Mouse (Mus musculus) kidney, adult 2 months (tissue): ENCODE measurements around the gene Fgfr1op2. TPM values are rescaled to one million over a fixed set of nuclear protein-coding genes. Genes with fewer than 3 reads are reported as not detected.
"Not testable (repeated sequence)": the region's sequence is repeated elsewhere in the genome, so short reads cannot be mapped to it uniquely, and the experiment has no call there.

Experiments used
- DNase-seq: peaks from one replicate; pipeline ENCODE4 v3.0.0; 2021
- H3K27ac ChIP-seq: fragments of 200-500 bp; 2 replicates; pipeline ENCODE4 v1.5.1; 2012; ENCODE audit warnings: low read depth, low read length, control low read depth, inconsistent platforms; ENCODE audit not compliant: insufficient read depth
- H3K27me3 ChIP-seq: fragments of 200-500 bp; replicated peaks from 2 replicates; pipeline ENCODE4 v1.6.1; 2012; ENCODE audit warnings: mild to moderate bottlenecking, moderate library complexity, low read length, inconsistent platforms; ENCODE audit not compliant: control insufficient read depth, insufficient read depth
- H3K36me3 ChIP-seq: fragments of 200-500 bp; 2 replicates; pipeline ENCODE4 v1.6.1; 2012; ENCODE audit warnings: mild to moderate bottlenecking, moderate library complexity, low read length, inconsistent platforms; ENCODE audit not compliant: control insufficient read depth, insufficient read depth
- H3K4me1 ChIP-seq: fragments of 200-500 bp; 2 replicates; pipeline ENCODE4 v1.6.1; 2011; ENCODE audit warnings: low read length; ENCODE audit not compliant: control insufficient read depth, insufficient read depth
- H3K4me3 ChIP-seq: fragments of 200-500 bp; 2 replicates; pipeline ENCODE4 v1.5.1; 2011; ENCODE audit warnings: mild to moderate bottlenecking, low read depth, low read length, control low read depth; ENCODE audit not compliant: insufficient read depth
- CTCF ChIP-seq: fragments of 200-500 bp; conservative IDR thresholded peaks from 2 replicates; pipeline ENCODE4 v1.5.1; 2011; ENCODE audit warnings: low read depth, mild to moderate bottlenecking, control low read depth, low read length, moderate library complexity, mixed read lengths; ENCODE audit not compliant: insufficient read depth, insufficient read length
- POLR2A ChIP-seq: fragments of 200-500 bp; IDR thresholded peaks from one replicate; pipeline ENCODE4 v1.6.1; 2011; ENCODE audit warnings: low read depth, low read length, control low read depth
- WGBS: fragments of 180-500 bp; shearing (Covaris S2); methylation state at CpG from one replicate; pipeline ENCODE4 v1.1.7; 2018; 5-methylcytosine and 5-hydroxymethylcytosine counted together
- polyA plus RNA-seq: library from polyadenylated mRNA; depleted of rRNA; stranded (reverse); fragments of >200 nt; gene quantifications from 2 replicates; pipeline ENCODE4 v1.2.3, GENCODE M21; 2012

Fgfr1op2 gene
- polyA plus RNA-seq, 1 experiment = 35.3 TPM

- H3K36me3 ChIP-seq = no peaks in the 10 kb centered on the region
- TF ChIP-seq POLR2A = no peak
- no peak for TF ChIP-seq CTCF
- DNase-seq = no peak
- H3K4me1 ChIP-seq = no peaks in the 10 kb centered on the region
- no peaks in the 10 kb centered on the region for H3K27me3 ChIP-seq
- H3K4me3 ChIP-seq = no peak overlapping the region
- H3K27ac ChIP-seq = no peak overlapping the region
- WGBS = 75% methylated on average over 4 of the region's 4 CpGs
Measured at GRCm38 (mm10) chr6:146538661-146539060, 38.3 kb upstream of the Fgfr1op2 start.

DNA sequence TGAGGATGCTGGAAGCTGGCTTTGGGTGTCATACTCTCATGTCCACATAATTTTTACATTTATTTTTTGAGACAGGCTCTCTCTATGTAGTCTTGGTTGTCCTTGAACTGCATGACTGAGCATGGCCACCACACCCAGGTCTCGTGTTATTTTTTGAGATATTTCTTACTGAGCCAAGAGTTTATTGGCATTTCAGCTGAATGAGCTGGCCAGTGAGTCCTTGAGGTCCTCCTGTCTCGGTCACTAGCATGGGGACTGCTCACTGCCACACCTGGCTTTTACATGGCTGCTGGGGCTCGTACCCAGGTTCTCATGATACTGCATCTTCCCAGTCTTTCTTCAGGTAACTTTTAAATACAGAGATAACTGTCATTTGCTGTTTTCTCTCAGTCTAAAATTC lies 36.6 kb upstream of the Fgfr1op2 start:
- no peak for TF ChIP-seq POLR2A
- TF ChIP-seq CTCF = no peak
- no peak overlapping the region for H3K4me3 ChIP-seq
- no peaks in the 10 kb centered on the region for H3K36me3 ChIP-seq
- no peaks in the 10 kb centered on the region for H3K27me3 ChIP-seq
- WGBS = 62% methylated on average over 3 of the region's 3 CpGs
- DNase-seq = no peak
- no peaks in the 10 kb centered on the region for H3K4me1 ChIP-seq
- no peak overlapping the region for H3K27ac ChIP-seq

GRCm38 (mm10) chr6:146544622-146545021 lies 32.4 kb upstream of the Fgfr1op2 start:
- no peak overlapping the region for H3K4me3 ChIP-seq
- H3K4me1 ChIP-seq = no peaks in the 10 kb centered on the region
- no peak for TF ChIP-seq CTCF
- TF ChIP-seq POLR2A = no peak
- H3K36me3 ChIP-seq = no peaks in the 10 kb centered on the region; the same call in 1 of the 2 replicates
- H3K27me3 ChIP-seq = no peaks in the 10 kb centered on the region
- no peak overlapping the region for H3K27ac ChIP-seq
- 88% methylated on average over 1 of the region's 1 CpGs for WGBS
- DNase-seq = no peak

DNA sequence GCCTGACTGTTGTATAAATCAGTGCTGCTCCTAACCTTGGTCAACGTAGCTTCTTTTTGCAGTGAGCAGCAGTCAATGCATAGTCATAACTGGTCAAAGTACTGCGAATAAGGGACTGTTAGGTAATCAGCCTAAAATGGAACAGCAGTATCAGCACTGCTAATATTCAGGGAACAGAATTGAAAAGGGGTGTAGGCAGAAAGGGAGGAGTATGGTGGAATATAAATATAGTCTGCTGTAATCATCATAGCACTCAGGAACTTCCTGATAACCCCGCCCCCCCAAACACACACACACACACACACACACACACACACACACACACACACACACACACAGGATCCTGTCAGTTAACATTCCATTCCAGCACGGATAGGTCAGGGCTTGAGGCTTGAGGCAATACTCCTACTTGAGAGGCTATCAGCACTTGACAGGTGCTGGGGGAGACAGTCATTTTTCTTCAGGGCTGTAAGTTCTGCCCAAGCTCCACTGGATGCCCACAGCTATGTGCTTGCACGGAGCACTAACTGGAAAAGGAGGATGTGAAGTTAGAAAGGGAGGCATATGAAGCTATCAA lies 31.6 kb upstream of the Fgfr1op2 start:
- 73% methylated on average over 5 of the region's 5 CpGs for WGBS
- Histone ChIP-seq H3K27ac (no peak overlapping the region), H3K36me3 (no peaks in the 10 kb centered on the region; the same call in 1 of the 2 replicates), H3K4me1 (no peaks in the 10 kb centered on the region), H3K27me3 (no peaks in the 10 kb centered on the region), H3K4me3 (no peak overlapping the region)
- DNase-seq = no peak
- no peak for TF ChIP-seq CTCF
- TF ChIP-seq POLR2A = no peak

GRCm38 (mm10) chr6:146550421-146550820 lies 26.6 kb upstream of the Fgfr1op2 start:
- no peaks in the 10 kb centered on the region for H3K27me3 ChIP-seq
- WGBS = 88% methylated on average over 2 of the region's 2 CpGs
- H3K4me3 ChIP-seq = no peak overlapping the region
- no peak overlapping the region for H3K27ac ChIP-seq
- H3K4me1 ChIP-seq = no peaks in the 10 kb centered on the region
- H3K36me3 ChIP-seq = peaks cover 4% of the 10 kb centered on the region
- TF ChIP-seq POLR2A (no peak), CTCF (no peak)
- no peak for DNase-seq

- Histone ChIP-seq H3K27me3 (no peaks in the 10 kb centered on the region), H3K4me1 (no peaks in the 10 kb centered on the region), H3K36me3 (peaks cover 7% of the 10 kb centered on the region), H3K27ac (no peak overlapping the region), H3K4me3 (no peak overlapping the region)
- TF ChIP-seq POLR2A (no peak), CTCF (no peak)
- no peak for DNase-seq
Measured at GRCm38 (mm10) chr6:146551326-146551725, 25.7 kb upstream of the Fgfr1op2 start.

DNA sequence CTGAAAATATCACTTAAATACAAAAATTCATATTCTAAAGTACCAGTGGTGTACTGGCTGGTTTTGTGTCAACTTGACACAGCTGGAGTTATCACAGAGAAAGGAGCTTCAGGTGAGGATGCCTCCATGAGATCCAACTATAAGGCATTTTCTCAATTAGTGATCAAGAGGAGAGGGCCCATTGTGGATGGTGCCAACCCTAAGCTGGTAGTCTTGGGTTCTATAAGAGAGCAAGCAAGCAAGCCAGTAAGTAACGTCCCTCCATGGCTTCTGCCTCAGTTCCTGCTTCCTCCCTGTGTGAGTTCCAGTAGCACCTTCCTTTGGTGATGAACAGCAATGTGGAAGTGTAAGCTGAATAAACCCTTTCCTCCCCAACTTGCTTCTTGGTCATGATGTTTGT lies 14.5 kb upstream of the Fgfr1op2 start:
- H3K27ac ChIP-seq, H3K4me1 ChIP-seq, DNase-seq, H3K27me3 ChIP-seq, H3K36me3 ChIP-seq, H3K4me3 ChIP-seq: not testable (repeated sequence)
- WGBS = 92% methylated on average over 1 of the region's 1 CpGs

DNA sequence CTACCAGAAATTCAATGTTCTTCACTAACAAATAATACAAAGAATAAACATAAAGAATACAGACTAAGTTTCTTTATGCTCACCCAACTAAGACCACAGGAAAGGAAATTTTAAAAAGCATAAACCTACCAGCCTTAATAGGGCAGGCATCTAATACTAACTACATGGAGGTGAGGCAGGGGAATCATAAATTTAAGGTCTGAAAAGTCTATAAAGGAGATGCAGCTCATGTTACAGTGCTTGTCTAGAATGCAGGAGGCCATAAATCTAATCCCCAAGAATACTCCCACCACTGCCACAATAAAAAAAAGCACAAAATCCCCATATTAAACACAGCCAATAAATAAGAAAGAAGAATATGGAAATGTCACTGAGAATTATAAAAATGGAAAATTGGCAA lies 4.9 kb upstream of the Fgfr1op2 start:
- DNase-seq = no peak
- TF ChIP-seq CTCF = no peak
- no peak for TF ChIP-seq POLR2A
- H3K4me3 ChIP-seq = no peak overlapping the region
- H3K4me1 ChIP-seq = no peaks in the 10 kb centered on the region
- no peaks in the 10 kb centered on the region; the same call in 1 of the 2 replicates for H3K36me3 ChIP-seq
- no peak overlapping the region for H3K27ac ChIP-seq
- H3K27me3 ChIP-seq = no peaks in the 10 kb centered on the region
